Mouse (Mus musculus) embryonic fibroblast, embryonic 13.5 days (primary cell): ENCODE results near the gene Gm42742.

Source experiments
- CTCF ChIP-seq: IDR thresholded peaks from 2 replicates; pipeline ENCODE4 v1.5.1; 2011; ENCODE audit warnings: mild to moderate bottlenecking, control low read depth, low read length, moderate library complexity, borderline replicate concordance; ENCODE audit not compliant: insufficient read depth
- POLR2A ChIP-seq: IDR thresholded peaks from 2 replicates; pipeline ENCODE4 v1.6.1; 2011; ENCODE audit warnings: low read depth, mild to moderate bottlenecking, control low read depth, low read length, moderate library complexity

- TF ChIP-seq CTCF = no peak
- TF ChIP-seq POLR2A = no peak
These were observed 406 bp downstream of the Gm42742 start for GRCm38 (mm10) chr7:127020491-127020890.
